Mouse (Mus musculus) gastrocnemius, postnatal 36 days (tissue): Measurements from ENCODE around the gene Rhox12. TPM values are rescaled to one million over a fixed set of nuclear protein-coding genes. Genes with fewer than 3 reads are reported as not detected.

Source experiments
- DNase-seq, 2 experiments: peaks; one replicate each; pipeline ENCODE4 v3.0.0; 2022
- intact Hi-C: fragments of 180-260 bp; cut with DNase I; formaldehyde crosslinking; loops from one replicate; pipeline ENCODE4 v1.15.1; 2025
- long read RNA-seq, 2 experiments: library from polyadenylated mRNA; stranded (forward); transcript quantifications; one replicate each; pipeline ENCODE4 v2.0.0; 2021
- total RNA-seq, 2 experiments: library from RNA; stranded (reverse); gene quantifications; 2 replicates each; pipeline ENCODE4 v1.2.3; 2021

Gene Rhox12
- not detected for total RNA-seq
- long read RNA-seq, experiment 1, result 0 reads
- long read RNA-seq, experiment 2, result 0 reads

DNA sequence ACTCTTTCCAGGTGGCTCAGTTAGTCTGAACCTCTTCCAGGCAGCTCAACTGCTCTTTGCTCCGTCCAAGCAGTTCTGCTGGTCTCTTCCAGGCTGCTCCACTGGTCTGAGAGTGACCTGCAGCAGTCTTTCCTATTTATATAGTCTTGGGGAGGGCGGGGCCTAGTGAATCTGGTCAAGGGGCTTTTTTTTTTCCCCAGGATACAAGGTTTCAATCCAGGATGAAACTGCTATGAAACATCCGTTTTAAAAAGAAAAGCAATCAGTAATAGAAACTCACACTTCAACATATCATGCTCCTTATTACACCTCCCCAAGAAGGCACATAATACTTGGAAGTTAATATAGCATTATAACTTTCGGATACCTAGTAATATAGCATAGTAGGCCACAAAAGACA is at the start of gene Rhox12:
Gene Rhox12 (minus strand): TSS at position 101 of the 400 bp plus-strand sequence.
- intact Hi-C loops, result no loop called here
- DNase-seq, result no peak

DNA sequence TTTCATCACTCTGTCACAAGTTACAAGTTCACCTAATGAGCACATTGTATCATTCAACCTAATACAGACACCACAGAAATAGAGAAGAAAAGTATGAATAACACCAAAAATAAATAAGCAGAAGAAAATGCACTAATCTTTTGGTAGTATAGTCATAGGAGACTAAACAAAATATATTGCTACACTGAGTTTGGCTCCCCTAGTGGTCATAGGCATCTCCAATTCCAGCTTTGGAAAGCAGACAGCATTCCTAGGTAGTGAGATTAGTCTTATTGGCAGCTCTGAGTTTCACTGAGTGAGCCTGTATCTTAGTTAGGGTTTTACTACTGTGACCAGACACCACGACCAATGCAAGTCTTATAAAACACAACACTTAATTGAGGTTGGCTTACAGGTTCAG is 48.4 kb upstream of the Rhox12 start:
- intact Hi-C loops, result no loop called here
- no peak for DNase-seq

- DNase-seq, result no peak
- intact Hi-C loops, result no loop called here
These were observed 10.8 kb upstream of the Rhox12 start for GRCm38 (mm10) chrX:38121478-38121877.

GRCm38 (mm10) chrX:38120982-38121381 is 10.3 kb upstream of the Rhox12 start, which contains the start of gene Rhox13:
Rhox13 (plus strand) TSS chrX:38121219.
- intact Hi-C loops, result no loop called here
- no peak for DNase-seq

DNA sequence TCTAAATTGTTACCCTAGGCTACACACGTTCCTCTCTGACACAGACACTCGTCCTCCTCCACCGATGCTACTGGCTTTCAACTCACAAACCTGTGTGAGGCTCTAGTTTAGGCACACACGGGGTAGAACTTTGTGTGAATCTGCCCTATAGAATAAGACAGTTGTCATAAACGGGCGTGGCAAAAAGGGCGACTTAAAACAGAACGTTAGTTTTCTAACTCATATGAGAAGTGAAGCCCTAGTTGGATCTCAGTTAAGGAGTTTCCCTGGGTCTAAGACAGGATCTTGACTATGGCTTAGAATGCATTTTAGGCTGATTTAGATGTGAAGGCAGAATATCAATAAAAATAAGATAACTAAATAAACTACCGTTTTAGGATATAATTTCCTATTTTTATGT is 25.7 kb downstream of the Rhox12 start, which contains the start of gene Rhox11:
Gene Rhox11 (minus strand): TSS at position 101 of the 400 bp plus-strand sequence.
- intact Hi-C loops, result no loop called here
- no peak for DNase-seq

GRCm38 (mm10) chrX:38084226-38084625 is 26.5 kb downstream of the Rhox12 start:
- intact Hi-C loops, result loop anchor here (5.0 kb wide), 1 partner anchor 93 kb away; no protein-coding TSS in a partner anchor
- DNase-seq, result peak in 1 of 2 experiments; percentile 12

GRCm38 (mm10) chrX:38066175-38066574 is 44.5 kb downstream of the Rhox12 start, which contains the start of gene Rhox10:
Rhox10 (plus strand) TSS chrX:38066475.
- intact Hi-C loops, result no loop called here

DNA sequence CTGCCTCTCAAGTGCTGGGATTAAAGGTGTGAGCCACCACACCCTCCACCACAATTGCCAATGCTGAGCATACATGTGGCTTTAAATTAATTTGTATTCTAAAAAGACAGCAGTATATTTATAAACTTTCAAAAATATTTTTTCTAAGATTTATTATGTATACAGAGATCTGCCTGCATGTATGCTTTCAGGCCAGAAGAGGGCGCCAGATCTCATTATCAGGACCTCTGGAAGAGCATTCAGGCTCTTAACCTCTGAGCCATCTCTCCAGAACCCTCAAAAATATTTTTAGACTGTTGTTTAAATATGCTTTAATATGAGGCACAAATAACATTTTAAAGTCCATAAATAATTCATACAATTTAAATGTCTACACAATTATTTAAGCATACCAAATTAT is 49.2 kb downstream of the Rhox12 start:
- intact Hi-C loops, result no loop called here
- no peak for DNase-seq

More at GRCm38 (mm10) chrX:38066175-38066574, 44.5 kb downstream of the Rhox12 start, which contains the start of gene Rhox10:
- no peak for DNase-seq

Other genes starting within 250 kb of the Rhox12 start
- not detected for gene Rhox8, start 232.0 kb downstream of the Rhox12 start, total RNA-seq
- not detected for gene Rhox7b, start 213.7 kb downstream of the Rhox12 start, total RNA-seq
- gene Rhox9, start 209.1 kb downstream of the Rhox12 start, total RNA-seq, result not detected
- not detected for gene Btg1-ps1, start 92.1 kb downstream of the Rhox12 start, total RNA-seq
- not detected for gene Btg1-ps2, start 67.8 kb downstream of the Rhox12 start, total RNA-seq
- gene Rhox10, start 44.4 kb downstream of the Rhox12 start, total RNA-seq, result not detected
- not detected for gene Rhox11, start 25.8 kb downstream of the Rhox12 start, total RNA-seq
- gene Rhox13, start 10.3 kb upstream of the Rhox12 start, total RNA-seq, result not detected
- 1 to 10 TPM; 5.5 to 6.4 TPM for gene Zbtb33, start 78.9 kb upstream of the Rhox12 start, total RNA-seq
- gene Tmem255a, start 141.5 kb upstream of the Rhox12 start, total RNA-seq, result under 1 TPM; 0.17 to 0.38 TPM
- 1 to 10 TPM; 3.0 to 4.7 TPM for gene Atp1b4, start 205.3 kb upstream of the Rhox12 start, total RNA-seq